Mouse (Mus musculus): ENCODE results near the gene Wdr89. TPM values are rescaled to one million over a fixed set of nuclear protein-coding genes. Genes with fewer than 3 reads are reported as not detected.
"Not testable (repeated sequence)": the region's sequence is repeated elsewhere in the genome, so short reads cannot be mapped to it uniquely, and the experiment has no call there.

Wdr89 gene
- polyA plus RNA-seq, 1 experiment = 7.6 TPM

DNA sequence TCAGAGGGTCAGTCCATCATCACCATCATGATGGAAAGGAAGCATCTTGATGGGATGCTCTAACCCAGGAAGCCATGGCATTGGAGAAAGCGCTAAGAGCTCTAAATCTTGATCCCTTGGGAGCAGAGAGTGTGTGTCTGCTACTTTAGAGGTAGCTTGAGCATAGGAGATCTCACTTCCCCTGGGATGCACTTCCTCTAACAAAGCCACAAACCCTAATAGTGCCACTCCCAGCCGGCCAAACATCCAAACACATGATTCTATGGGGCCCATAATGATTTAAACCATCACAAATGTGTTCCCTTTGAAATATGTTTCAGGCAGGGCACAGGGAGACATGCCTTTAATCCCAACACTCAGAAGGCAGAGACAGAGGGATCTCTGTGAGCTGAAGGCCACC lies 19.7 kb upstream of the Wdr89 start:
- TF ChIP-seq CTCF (IDR thresholded peaks at IDR 0.05; ENCODE audit: borderline replicate concordance, extremely low read depth, insufficient read depth, insufficient read length) (no peak), POLR2A (IDR thresholded peaks at IDR 0.05; ENCODE audit: borderline replicate concordance, extremely low read depth, insufficient read depth, insufficient read length, poor library complexity, severe bottlenecking) (no peak)
- DNase-seq (ENCODE audit: low read depth) = no peak

DNA sequence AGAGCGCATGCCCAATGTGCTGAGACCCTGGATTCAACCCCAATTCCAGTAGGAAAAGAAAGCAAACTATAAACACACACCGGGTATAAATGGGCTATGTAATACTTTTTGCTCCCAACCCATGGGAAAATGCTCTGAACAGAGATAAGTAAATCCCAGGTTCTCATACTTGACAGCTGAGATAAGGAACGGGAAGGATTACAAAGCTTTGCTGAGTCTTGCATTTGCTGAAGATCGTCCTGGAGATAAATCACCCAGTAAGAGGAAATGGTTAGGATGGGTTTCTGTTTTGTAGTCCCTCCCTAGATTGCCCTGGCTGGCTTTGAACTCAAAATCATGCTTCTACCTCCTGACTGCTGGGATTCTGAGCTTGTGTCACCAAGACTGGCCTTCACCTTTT lies 18.0 kb upstream of the Wdr89 start:
- TF ChIP-seq CTCF (IDR thresholded peaks at IDR 0.05; ENCODE audit: borderline replicate concordance, extremely low read depth, insufficient read depth, insufficient read length) = no peak
- no peak for TF ChIP-seq POLR2A (IDR thresholded peaks at IDR 0.05; ENCODE audit: borderline replicate concordance, extremely low read depth, insufficient read depth, insufficient read length, poor library complexity, severe bottlenecking)
- no peak for DNase-seq (ENCODE audit: low read depth)

DNA sequence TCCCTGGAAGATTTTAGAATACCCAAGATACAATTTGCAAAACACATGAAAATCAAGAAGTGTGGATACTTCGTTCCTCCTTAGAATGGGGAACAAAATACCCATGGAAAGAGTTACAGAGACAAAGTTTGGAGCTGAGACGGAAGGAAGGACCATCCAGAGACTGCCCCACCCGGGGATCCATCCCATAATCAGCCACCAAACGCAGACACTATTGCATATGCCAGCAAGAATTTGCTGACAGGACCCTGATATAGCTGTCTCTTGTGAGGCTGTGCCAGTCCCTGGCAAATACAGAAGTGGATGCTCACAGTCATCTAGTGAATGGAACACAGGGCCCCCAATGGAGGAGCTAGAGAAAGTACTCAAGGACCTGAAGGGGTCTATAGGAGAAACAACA lies 14.7 kb upstream of the Wdr89 start:
- not testable (repeated sequence) for DNase-seq (ENCODE audit: low read depth)

DNA sequence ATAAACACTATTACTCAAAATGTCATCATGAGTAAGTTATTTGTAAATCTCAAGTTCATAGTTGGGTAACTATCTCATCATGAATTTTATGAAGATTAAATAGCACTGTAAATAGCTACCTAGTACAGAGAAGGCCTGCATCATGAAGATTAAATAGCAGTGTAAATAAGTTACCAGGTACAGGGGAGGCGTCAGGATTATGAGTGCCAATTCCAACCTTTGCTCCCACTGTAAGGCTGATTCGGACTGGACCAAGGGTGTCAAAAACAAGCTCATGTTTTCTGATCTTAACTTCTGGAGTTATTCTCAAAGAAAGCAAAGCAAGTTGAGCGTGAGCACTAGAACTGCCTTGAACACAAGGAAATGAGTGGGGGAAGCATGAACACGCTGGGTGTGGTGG lies 14.3 kb upstream of the Wdr89 start:
- no peak for DNase-seq (ENCODE audit: low read depth)
- TF ChIP-seq CTCF (IDR thresholded peaks at IDR 0.05; ENCODE audit: borderline replicate concordance, extremely low read depth, insufficient read depth, insufficient read length) (no peak), POLR2A (IDR thresholded peaks at IDR 0.05; ENCODE audit: borderline replicate concordance, extremely low read depth, insufficient read depth, insufficient read length, poor library complexity, severe bottlenecking) (no peak)

DNA sequence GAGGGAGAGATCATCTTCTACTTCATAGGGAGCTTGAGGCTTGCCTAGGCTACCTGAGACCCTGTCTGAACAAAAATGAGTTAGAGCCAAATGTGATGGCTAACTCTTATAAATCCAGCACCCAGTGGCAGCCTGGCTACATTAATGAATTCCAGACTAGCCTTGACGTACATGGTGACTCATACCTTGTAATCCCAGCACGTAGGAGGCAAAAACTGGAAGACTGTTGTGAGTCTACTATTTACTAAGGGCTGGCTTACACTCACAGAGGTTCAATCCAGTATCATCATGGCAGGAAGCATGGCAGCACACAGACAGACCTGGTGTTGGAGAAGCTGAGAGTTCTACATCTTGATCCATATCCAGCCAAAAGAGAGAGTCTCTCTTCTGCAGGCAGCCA lies 13.5 kb upstream of the Wdr89 start:
- no peak for DNase-seq (ENCODE audit: low read depth)
- TF ChIP-seq CTCF (IDR thresholded peaks at IDR 0.05; ENCODE audit: borderline replicate concordance, extremely low read depth, insufficient read depth, insufficient read length) (no peak), POLR2A (IDR thresholded peaks at IDR 0.05; ENCODE audit: borderline replicate concordance, extremely low read depth, insufficient read depth, insufficient read length, poor library complexity, severe bottlenecking) (no peak)

DNA sequence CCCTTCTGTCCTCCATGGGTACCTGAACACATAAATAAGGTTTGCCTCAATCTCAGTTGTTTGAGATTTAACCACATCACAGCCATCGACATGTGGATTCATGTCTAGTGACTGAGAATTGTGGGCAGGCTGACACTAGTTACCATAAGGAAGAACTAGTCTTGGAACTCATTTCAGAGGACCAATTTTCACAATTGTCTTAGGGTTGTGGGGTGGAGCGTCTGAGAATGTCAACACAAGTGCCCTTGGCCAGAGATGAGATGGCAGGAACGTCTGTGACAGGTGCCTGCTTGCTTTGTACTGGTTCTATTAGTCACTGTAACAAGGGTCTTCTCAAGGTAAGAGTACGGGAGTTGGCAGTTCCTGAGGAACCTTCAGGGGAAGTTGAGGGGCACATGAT lies 11.8 kb upstream of the Wdr89 start:
- DNase-seq (ENCODE audit: low read depth) = no peak
- TF ChIP-seq POLR2A (IDR thresholded peaks at IDR 0.05; ENCODE audit: borderline replicate concordance, extremely low read depth, insufficient read depth, insufficient read length, poor library complexity, severe bottlenecking) = no peak
- no peak for TF ChIP-seq CTCF (IDR thresholded peaks at IDR 0.05; ENCODE audit: borderline replicate concordance, extremely low read depth, insufficient read depth, insufficient read length)

DNA sequence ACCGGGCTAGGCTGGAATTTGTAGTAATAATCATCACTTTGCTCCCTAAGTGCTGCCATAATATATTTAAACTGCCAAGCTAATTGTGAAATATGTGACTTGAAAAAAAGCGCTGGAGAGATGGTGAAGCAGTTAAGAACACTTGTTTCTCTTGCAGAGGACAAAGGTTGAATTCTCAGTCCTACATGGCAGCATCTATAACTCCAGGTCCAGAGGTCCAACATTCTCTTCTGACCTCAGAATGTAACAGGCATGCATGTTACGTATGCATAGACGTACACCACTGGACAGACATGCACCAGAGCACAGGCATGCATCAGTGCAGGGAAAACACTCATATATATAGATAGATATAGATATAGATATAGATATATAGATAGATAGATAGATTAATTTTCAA lies 9.1 kb upstream of the Wdr89 start:
- TF ChIP-seq CTCF (IDR thresholded peaks at IDR 0.05; ENCODE audit: borderline replicate concordance, extremely low read depth, insufficient read depth, insufficient read length) = no peak
- no peak for TF ChIP-seq POLR2A (IDR thresholded peaks at IDR 0.05; ENCODE audit: borderline replicate concordance, extremely low read depth, insufficient read depth, insufficient read length, poor library complexity, severe bottlenecking)
- DNase-seq (ENCODE audit: low read depth) = no peak

DNA sequence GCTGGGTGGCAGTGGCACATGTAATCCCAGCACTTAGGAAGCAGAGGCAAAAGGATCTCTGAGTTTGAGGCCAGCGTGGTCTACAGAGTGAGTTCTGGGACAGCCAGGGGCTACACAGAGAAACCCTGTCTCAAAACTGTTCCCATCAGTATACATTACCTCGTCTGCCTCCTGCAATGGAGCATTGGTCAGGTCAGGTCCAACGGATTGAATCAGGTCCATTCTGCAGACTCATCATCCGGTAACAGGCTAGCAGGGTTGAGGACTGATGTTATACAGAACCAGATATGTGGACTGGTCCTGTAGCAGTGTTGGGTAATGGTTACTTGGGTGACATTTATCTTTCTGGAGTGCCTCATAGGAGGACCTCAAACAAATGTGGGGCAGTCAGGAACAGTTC lies 3.3 kb upstream of the Wdr89 start:
- no peak for TF ChIP-seq POLR2A (IDR thresholded peaks at IDR 0.05; ENCODE audit: borderline replicate concordance, extremely low read depth, insufficient read depth, insufficient read length, poor library complexity, severe bottlenecking)
- no peak for TF ChIP-seq CTCF (IDR thresholded peaks at IDR 0.05; ENCODE audit: borderline replicate concordance, extremely low read depth, insufficient read depth, insufficient read length)
- no peak for DNase-seq (ENCODE audit: low read depth)

DNA sequence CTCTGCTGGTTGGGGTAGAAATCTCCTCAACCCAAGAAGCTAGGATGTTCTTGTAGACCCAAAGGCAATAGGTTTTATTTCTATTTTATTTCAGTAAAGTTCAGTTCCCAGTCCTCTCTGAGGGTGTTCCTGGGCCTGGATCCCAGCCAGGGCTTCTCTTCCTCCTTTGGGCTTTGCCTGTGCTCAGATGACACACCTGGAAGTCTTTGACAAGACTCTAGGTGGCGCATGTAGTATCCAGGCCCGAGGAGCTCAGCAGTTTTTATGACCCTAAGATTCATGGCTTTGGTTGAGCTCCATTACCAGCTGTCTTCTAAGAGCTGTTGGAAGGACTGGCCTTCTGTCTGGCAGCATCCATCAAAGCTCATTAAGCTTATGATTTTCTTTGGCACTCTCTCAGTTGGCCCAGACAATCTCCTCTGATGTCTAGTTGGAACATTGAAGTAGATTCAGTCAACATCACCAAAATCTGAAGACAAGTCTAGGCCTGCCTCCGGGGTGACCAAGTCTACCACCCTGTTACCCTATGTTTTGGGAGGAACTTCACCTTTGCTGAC lies 2.5 kb upstream of the Wdr89 start:
- DNase-seq (ENCODE audit: low read depth) = no peak
- TF ChIP-seq CTCF (IDR thresholded peaks at IDR 0.05; ENCODE audit: borderline replicate concordance, extremely low read depth, insufficient read depth, insufficient read length) = no peak
- TF ChIP-seq POLR2A (IDR thresholded peaks at IDR 0.05; ENCODE audit: borderline replicate concordance, extremely low read depth, insufficient read depth, insufficient read length, poor library complexity, severe bottlenecking) = no peak

DNA sequence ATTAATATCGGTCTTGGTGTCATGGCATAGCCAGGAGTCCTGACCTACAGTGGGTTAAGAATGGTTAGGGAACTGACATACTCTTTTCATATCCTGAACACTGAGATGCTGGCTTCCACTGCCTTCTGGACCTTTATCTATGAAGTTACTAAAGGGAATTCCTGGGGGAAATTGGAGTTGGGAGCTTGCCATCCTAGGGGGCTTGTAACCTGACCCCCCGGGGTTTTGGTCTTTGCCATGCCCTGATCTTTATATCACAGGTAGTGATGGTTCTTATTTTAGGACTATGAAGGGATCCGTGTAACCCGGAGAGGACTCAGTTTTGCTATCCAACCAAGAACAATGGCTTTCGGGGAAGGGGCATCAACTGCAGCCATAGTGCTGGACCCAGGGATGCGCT lies 1.3 kb upstream of the Wdr89 start:
- DNase-seq (ENCODE audit: low read depth) = no peak
- TF ChIP-seq POLR2A (IDR thresholded peaks at IDR 0.05; ENCODE audit: borderline replicate concordance, extremely low read depth, insufficient read depth, insufficient read length, poor library complexity, severe bottlenecking) (no peak), CTCF (IDR thresholded peaks at IDR 0.05; ENCODE audit: borderline replicate concordance, extremely low read depth, insufficient read depth, insufficient read length) (no peak)

DNA sequence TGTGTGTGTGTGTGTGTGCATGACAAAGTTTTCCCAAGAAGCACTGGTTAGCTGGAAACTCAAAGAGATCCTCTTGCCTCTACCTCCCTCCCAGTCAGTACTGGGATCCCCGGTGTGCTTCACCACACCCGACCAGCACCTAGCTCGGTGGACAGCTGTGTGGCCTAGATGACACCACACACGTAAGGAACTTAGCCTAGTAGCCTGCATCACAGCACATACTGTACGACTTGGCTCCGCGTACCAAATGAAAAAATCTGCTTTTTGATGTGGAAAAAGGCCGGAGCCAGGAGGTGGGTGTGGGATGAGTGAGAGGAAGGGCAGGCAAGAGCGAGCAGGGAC lies 450 bp downstream of the Wdr89 start:
- TF ChIP-seq POLR2A (IDR thresholded peaks at IDR 0.05; ENCODE audit: borderline replicate concordance, extremely low read depth, insufficient read depth, insufficient read length, poor library complexity, severe bottlenecking) (no peak), CTCF (IDR thresholded peaks at IDR 0.05; ENCODE audit: borderline replicate concordance, extremely low read depth, insufficient read depth, insufficient read length) (no peak)
- no peak for DNase-seq (ENCODE audit: low read depth)

DNA sequence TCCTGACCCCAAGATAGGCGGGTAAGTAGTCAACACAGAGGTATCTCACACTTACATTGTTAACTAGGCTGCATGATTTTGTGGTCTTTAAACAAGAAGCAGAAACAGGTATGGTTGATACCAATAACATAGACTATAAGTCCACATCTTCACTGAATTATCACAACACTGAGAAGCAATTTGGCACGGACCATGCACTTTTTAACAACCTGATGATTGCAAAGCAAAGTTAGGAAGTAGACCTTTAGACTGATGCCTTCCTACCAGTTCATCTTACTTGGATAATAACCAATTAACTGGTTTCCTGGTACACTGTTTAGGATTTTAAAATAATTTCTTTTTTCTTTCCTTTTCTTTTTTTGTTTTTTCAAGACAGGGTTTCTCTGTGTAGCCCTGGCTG lies 1.1 kb downstream of the Wdr89 start:
- no peak for TF ChIP-seq CTCF (IDR thresholded peaks at IDR 0.05; ENCODE audit: borderline replicate concordance, extremely low read depth, insufficient read depth, insufficient read length)
- TF ChIP-seq POLR2A (IDR thresholded peaks at IDR 0.05; ENCODE audit: borderline replicate concordance, extremely low read depth, insufficient read depth, insufficient read length, poor library complexity, severe bottlenecking) = no peak
- no peak for DNase-seq (ENCODE audit: low read depth)

DNA sequence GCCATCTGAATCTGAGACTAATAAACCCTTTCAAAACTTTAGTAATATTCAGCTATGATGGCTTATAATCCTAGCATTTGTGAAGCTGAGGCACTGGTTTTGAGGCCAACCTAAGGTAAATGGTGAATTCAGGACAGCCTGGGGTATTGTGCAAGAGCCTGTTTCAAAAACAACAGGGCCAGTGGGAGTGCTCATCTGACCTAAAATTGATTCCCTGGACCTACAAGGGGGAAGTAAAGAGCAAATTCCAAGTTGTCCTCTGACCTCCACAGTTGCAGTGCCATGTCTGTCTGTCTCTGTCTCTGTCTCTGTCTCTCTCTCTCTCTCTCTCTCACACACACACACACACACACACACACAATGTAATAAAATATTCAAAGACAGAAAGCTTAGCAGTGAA lies 2.4 kb downstream of the Wdr89 start:
- TF ChIP-seq POLR2A (IDR thresholded peaks at IDR 0.05; ENCODE audit: borderline replicate concordance, extremely low read depth, insufficient read depth, insufficient read length, poor library complexity, severe bottlenecking) = no peak
- no peak for TF ChIP-seq CTCF (IDR thresholded peaks at IDR 0.05; ENCODE audit: borderline replicate concordance, extremely low read depth, insufficient read depth, insufficient read length)
- no peak for DNase-seq (ENCODE audit: low read depth)

Measured in brain, embryonic 14.5 days (tissue).